Mouse (Mus musculus): ENCODE results near the gene Mad1l1. TPM values are rescaled to one million over a fixed set of nuclear protein-coding genes. Genes with fewer than 3 reads are reported as not detected.

The Mad1l1 gene
- polyA plus RNA-seq, 1 experiment: 12.6 TPM

DNA sequence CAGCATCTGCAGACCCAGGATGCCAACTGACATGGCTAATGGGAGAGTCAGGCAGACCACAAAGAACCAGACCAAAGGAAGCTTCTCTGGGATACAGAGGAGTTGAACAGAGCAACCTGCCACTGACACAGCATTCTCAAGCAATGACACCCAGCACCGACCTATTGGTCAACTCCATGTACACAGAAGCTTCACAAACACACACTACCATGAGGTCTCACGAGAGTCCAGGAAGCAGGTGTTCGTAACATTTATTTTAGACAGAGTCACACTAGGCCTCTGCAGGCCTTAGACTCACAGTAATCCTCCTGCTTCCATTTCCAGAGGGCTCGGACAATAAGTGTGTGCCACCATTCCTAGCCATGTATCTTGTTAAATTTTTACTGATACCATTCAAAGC lies 162.3 kb downstream of the Mad1l1 start:
- Histone ChIP-seq H3K4me3 (ENCODE audit: insufficient read depth, low read depth, low read length) (no peak overlapping the region), H3K27ac (ENCODE audit: insufficient read depth, low read depth, low read length) (no peak overlapping the region), H3K4me1 (ENCODE audit: control insufficient read depth, insufficient read depth, low read length) (no peaks in the 10 kb centered on the region), H3K27me3 (replicated peaks; ENCODE audit: control insufficient read depth, insufficient read depth, low read length) (no peaks in the 10 kb centered on the region), H3K36me3 (ENCODE audit: control insufficient read depth, insufficient read depth, low read length) (no peaks in the 10 kb centered on the region)
- DNase-seq: no peak
- TF ChIP-seq CTCF (conservative IDR thresholded peaks at IDR 0.05; ENCODE audit: insufficient read depth, insufficient read length, low read depth, low read length): no peak
- no peak for TF ChIP-seq POLR2A (IDR thresholded peaks at IDR 0.05; ENCODE audit: low read depth, low read length)
- 97% methylated on average over 4 of the region's 4 CpGs for WGBS

DNA sequence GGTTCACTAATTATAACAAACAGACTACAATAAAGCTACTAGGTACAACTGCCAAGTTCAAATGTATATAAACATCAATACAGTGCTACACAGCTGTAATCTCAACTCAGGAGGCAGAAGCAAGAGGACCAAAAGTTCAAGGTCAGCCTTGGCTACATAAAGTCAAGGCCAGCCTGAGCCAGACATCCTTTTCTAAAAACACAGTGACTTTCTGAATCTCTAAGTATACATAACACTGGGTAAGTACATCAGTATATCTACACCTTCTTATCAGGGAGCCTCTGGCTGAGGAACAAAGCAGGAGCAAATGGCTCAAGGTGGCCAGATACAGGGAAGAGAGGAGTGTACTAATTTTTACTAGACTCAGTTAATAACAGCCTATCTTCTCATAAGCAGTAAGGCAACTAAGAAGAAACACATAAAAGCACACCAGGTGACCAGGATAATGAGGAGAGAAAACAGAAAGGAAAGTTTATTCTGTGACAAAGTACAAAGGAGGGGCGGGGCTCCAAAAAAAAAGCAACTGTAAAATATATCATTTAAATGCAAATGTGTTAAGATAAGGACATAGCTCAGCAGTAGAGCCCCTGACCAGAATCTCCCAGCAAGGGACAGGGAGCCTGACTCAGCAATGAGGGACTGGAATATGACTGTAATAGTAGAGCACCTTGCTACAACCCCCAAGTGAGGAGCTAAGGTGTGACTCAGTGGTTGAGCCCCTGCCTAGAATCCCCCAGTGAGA lies 163.3 kb downstream of the Mad1l1 start:
- Histone ChIP-seq H3K4me1 (ENCODE audit: control insufficient read depth, insufficient read depth, low read length) (no peaks in the 10 kb centered on the region), H3K36me3 (ENCODE audit: control insufficient read depth, insufficient read depth, low read length) (no peaks in the 10 kb centered on the region), H3K4me3 (ENCODE audit: insufficient read depth, low read depth, low read length) (no peak overlapping the region), H3K27me3 (replicated peaks; ENCODE audit: control insufficient read depth, insufficient read depth, low read length) (no peaks in the 10 kb centered on the region), H3K27ac (ENCODE audit: insufficient read depth, low read depth, low read length) (no peak overlapping the region)
- TF ChIP-seq POLR2A (IDR thresholded peaks at IDR 0.05; ENCODE audit: low read depth, low read length) (no peak), CTCF (conservative IDR thresholded peaks at IDR 0.05; ENCODE audit: insufficient read depth, insufficient read length, low read depth, low read length) (no peak)
- WGBS: 93% methylated on average over 1 of the region's 1 CpGs
- DNase-seq: no peak

DNA sequence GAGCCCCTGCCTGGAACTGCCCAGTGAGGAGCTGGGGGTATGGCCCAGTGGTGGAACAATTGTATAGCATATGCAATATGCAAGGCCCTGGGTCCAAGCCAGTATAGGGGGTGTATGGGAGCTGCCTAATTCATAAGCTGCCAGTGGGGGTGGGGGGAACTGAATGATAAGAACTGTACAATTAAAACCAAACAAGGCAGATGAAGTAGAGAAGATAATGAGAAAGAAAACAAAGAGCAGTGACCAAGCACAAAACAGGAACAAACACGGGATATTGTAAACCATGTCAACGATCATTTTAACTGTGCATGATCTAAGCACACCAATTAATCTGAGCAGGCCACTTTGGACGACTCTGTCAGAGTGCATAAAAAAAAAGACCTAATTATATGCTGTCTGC lies 167.2 kb downstream of the Mad1l1 start:
- 78% methylated on average over 3 of the region's 3 CpGs for WGBS
- H3K4me3 ChIP-seq (ENCODE audit: insufficient read depth, low read depth, low read length): no peak overlapping the region
- DNase-seq: no peak
- H3K27ac ChIP-seq (ENCODE audit: insufficient read depth, low read depth, low read length): no peak overlapping the region
- no peaks in the 10 kb centered on the region for H3K27me3 ChIP-seq (replicated peaks; ENCODE audit: control insufficient read depth, insufficient read depth, low read length)
- TF ChIP-seq CTCF (conservative IDR thresholded peaks at IDR 0.05; ENCODE audit: insufficient read depth, insufficient read length, low read depth, low read length): no peak
- no peak for TF ChIP-seq POLR2A (IDR thresholded peaks at IDR 0.05; ENCODE audit: low read depth, low read length)
- no peaks in the 10 kb centered on the region for H3K4me1 ChIP-seq (ENCODE audit: control insufficient read depth, insufficient read depth, low read length)
- H3K36me3 ChIP-seq (ENCODE audit: control insufficient read depth, insufficient read depth, low read length): no peaks in the 10 kb centered on the region

DNA sequence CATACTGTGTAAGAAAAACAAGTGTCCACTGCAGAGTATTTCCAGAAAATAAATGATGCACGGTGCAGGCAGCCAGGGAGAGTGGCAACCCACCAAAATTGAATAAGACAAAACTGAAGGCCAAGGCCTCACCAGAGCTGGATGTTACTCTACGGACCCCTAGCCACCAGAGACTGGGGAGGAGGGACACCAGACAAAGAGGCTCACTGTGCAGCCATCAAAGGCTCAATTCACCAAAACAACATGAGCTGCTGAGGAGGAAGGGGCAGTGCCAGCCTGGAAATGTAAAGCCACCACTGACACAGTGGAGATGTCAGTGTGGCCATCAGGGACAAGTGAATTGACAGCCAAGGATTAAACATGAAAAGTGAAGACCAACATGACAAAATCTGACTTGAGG lies 169.5 kb downstream of the Mad1l1 start:
- 65% methylated on average over 2 of the region's 2 CpGs for WGBS
- H3K36me3 ChIP-seq (ENCODE audit: control insufficient read depth, insufficient read depth, low read length): no peaks in the 10 kb centered on the region
- H3K4me1 ChIP-seq (ENCODE audit: control insufficient read depth, insufficient read depth, low read length): no peaks in the 10 kb centered on the region
- no peak overlapping the region for H3K4me3 ChIP-seq (ENCODE audit: insufficient read depth, low read depth, low read length)
- DNase-seq: no peak
- H3K27me3 ChIP-seq (replicated peaks; ENCODE audit: control insufficient read depth, insufficient read depth, low read length): no peaks in the 10 kb centered on the region
- TF ChIP-seq CTCF (conservative IDR thresholded peaks at IDR 0.05; ENCODE audit: insufficient read depth, insufficient read length, low read depth, low read length): no peak
- no peak for TF ChIP-seq POLR2A (IDR thresholded peaks at IDR 0.05; ENCODE audit: low read depth, low read length)
- no peak overlapping the region for H3K27ac ChIP-seq (ENCODE audit: insufficient read depth, low read depth, low read length)

DNA sequence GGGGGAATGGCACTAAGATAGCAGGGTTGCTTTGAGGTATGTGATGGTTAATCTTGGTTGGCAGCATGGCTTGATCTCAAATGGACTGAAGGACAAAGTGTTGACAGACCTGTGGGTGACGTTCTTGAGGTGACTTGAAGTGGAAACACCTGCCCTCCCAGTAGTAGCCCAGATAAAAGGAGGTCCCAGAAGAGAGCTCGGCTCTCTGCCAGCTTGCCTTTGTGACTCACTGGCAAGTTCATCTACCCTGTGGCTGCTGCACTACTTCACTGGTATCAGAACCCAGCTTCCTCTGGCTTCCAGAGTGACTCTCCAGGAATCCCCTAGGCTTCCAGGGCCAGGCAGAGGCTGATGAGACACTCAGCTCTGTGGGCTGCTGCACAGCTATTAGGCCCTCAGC lies 170.2 kb downstream of the Mad1l1 start:
- no peak for TF ChIP-seq POLR2A (IDR thresholded peaks at IDR 0.05; ENCODE audit: low read depth, low read length)
- no peak for TF ChIP-seq CTCF (conservative IDR thresholded peaks at IDR 0.05; ENCODE audit: insufficient read depth, insufficient read length, low read depth, low read length)
- DNase-seq: no peak
- H3K36me3 ChIP-seq (ENCODE audit: control insufficient read depth, insufficient read depth, low read length): no peaks in the 10 kb centered on the region
- no peaks in the 10 kb centered on the region for H3K4me1 ChIP-seq (ENCODE audit: control insufficient read depth, insufficient read depth, low read length)
- H3K4me3 ChIP-seq (ENCODE audit: insufficient read depth, low read depth, low read length): no peak overlapping the region
- 69% methylated on average over 2 of the region's 2 CpGs for WGBS
- H3K27me3 ChIP-seq (replicated peaks; ENCODE audit: control insufficient read depth, insufficient read depth, low read length): no peaks in the 10 kb centered on the region
- H3K27ac ChIP-seq (ENCODE audit: insufficient read depth, low read depth, low read length): no peak overlapping the region

DNA sequence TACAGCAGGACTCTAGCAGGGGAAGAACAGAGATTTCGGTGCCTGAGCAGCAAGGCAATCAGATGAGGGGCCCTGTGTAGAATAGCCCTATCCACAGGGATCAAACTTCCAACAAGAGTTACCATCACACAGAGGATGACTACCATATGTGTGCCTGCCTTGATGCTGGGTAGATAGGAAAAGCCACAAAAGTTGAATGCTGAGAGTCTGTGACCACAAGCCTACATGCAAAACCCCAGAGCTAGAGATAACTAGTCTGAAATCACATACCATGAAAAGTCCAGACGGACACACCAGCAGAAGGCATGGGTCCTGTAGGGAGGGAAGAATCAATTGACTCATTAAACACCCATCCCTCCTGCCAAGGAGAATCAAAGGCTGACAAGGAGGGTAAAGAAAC lies 170.7 kb downstream of the Mad1l1 start:
- WGBS: 91% methylated on average over 2 of the region's 2 CpGs
- no peak overlapping the region for H3K27ac ChIP-seq (ENCODE audit: insufficient read depth, low read depth, low read length)
- H3K4me1 ChIP-seq (ENCODE audit: control insufficient read depth, insufficient read depth, low read length): no peaks in the 10 kb centered on the region
- TF ChIP-seq CTCF (conservative IDR thresholded peaks at IDR 0.05; ENCODE audit: insufficient read depth, insufficient read length, low read depth, low read length) (no peak), POLR2A (IDR thresholded peaks at IDR 0.05; ENCODE audit: low read depth, low read length) (no peak)
- no peak for DNase-seq
- H3K36me3 ChIP-seq (ENCODE audit: control insufficient read depth, insufficient read depth, low read length): no peaks in the 10 kb centered on the region
- no peak overlapping the region for H3K4me3 ChIP-seq (ENCODE audit: insufficient read depth, low read depth, low read length)
- no peaks in the 10 kb centered on the region for H3K27me3 ChIP-seq (replicated peaks; ENCODE audit: control insufficient read depth, insufficient read depth, low read length)

DNA sequence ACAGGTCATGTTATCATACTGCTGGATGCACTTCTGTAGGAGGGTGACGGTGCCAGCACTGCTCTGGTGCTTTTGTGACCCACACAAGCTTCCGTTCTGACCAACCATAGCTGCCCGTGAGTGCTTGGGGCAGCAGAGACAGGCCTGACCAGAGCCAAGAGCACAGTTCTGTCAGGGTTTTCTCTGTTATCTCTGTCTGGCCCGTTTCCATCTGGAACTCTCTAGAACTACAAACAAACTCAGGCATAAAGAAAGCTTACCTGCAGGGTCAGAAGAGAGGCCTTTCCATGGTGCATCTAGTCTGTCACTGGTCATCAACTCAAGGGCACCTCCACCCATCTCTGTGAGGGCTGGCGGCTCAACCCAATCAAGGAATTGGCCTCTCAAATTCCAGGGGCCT lies 171.2 kb downstream of the Mad1l1 start:
- no peak overlapping the region for H3K4me3 ChIP-seq (ENCODE audit: insufficient read depth, low read depth, low read length)
- no peak for DNase-seq
- H3K27me3 ChIP-seq (replicated peaks; ENCODE audit: control insufficient read depth, insufficient read depth, low read length): no peaks in the 10 kb centered on the region
- TF ChIP-seq CTCF (conservative IDR thresholded peaks at IDR 0.05; ENCODE audit: insufficient read depth, insufficient read length, low read depth, low read length): no peak
- TF ChIP-seq POLR2A (IDR thresholded peaks at IDR 0.05; ENCODE audit: low read depth, low read length): no peak
- no peak overlapping the region for H3K27ac ChIP-seq (ENCODE audit: insufficient read depth, low read depth, low read length)
- H3K36me3 ChIP-seq (ENCODE audit: control insufficient read depth, insufficient read depth, low read length): no peaks in the 10 kb centered on the region
- 91% methylated on average over 5 of the region's 5 CpGs for WGBS
- no peaks in the 10 kb centered on the region for H3K4me1 ChIP-seq (ENCODE audit: control insufficient read depth, insufficient read depth, low read length)

Measured in kidney, adult 2 months (tissue).